Mouse (Mus musculus): ENCODE data around the gene Pgm5. TPM values are rescaled to one million over a fixed set of nuclear protein-coding genes. Genes with fewer than 3 reads are reported as not detected.
A peak's percentile ranks its signal among the peaks of the same experiment; 100 is the strongest.

The Pgm5 gene
- polyA plus RNA-seq, 1 experiment from 2014 or later: 1.5 TPM

GRCm38 (mm10) chr19:24824517-24824916 lies 37.1 kb downstream of the Pgm5 start:
- Histone ChIP-seq H3K4me2 (replicated peaks) (no peak overlapping the region), H3K27me3 (ENCODE audit: control insufficient read depth, insufficient read depth, low read length) (no peaks in the 10 kb centered on the region; the same call in 1 of the 2 replicates), H3K36me3 (replicated peaks; ENCODE audit: control insufficient read depth, insufficient read depth) (no peaks in the 10 kb centered on the region), H3K4me1 (replicated peaks; ENCODE audit: control insufficient read depth, insufficient read depth, low read length) (no peaks in the 10 kb centered on the region), H3K9ac (no peak overlapping the region), H3K9me3 (ENCODE audit: control insufficient read depth, low read length) (no peaks in the 10 kb centered on the region), H3K27ac (no peak overlapping the region), H3K4me3 (replicated peaks; ENCODE audit: low read length) (no peak overlapping the region)
- DNase-seq (ENCODE audit: low spot score): no peak
- no peak for ATAC-seq (ENCODE audit: low FRiP score)
- WGBS: 90% methylated on average over 4 of the region's 4 CpGs

DNA sequence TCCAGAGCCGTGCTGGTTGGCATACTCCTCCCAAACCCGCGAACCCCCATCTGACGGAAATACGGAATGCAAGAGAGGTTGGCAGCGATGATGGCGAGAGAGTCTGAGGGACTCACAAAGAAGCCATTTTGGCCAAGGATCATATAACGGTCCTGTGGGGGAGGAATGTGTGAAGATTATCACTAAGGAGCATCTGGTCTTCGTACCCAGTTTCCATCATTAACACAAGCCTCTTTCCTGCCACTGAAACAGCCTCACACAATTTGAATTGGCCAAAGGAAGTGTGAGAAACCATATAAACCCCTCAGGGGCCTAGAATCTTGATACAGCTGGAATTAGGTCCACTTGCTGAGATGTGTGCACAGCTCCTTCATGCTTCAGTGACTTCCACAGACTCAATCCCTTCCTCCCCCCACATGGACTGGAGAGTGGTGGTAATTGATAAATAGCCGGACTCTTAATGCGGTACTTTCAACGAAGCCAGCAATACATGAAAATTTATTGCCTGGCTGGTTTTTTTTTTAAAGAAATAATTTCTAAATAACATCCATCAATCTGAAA lies 45.9 kb downstream of the Pgm5 start:
- Histone ChIP-seq H3K36me3 (replicated peaks; ENCODE audit: control insufficient read depth, insufficient read depth) (no peaks in the 10 kb centered on the region), H3K4me3 (replicated peaks; ENCODE audit: low read length) (no peak overlapping the region), H3K27ac (no peak overlapping the region), H3K4me1 (replicated peaks; ENCODE audit: control insufficient read depth, insufficient read depth, low read length) (no peaks in the 10 kb centered on the region), H3K9me3 (ENCODE audit: control insufficient read depth, low read length) (no peaks in the 10 kb centered on the region), H3K27me3 (ENCODE audit: control insufficient read depth, insufficient read depth, low read length) (peaks cover 23% of the 10 kb centered on the region), H3K4me2 (replicated peaks) (no peak overlapping the region), H3K9ac (no peak overlapping the region)
- WGBS: 72% methylated on average over 12 of the region's 12 CpGs
- ATAC-seq (ENCODE audit: low FRiP score): no peak
- no peak for DNase-seq (ENCODE audit: low spot score)

- Histone ChIP-seq H3K9me3 (ENCODE audit: control insufficient read depth, low read length) (no peaks in the 10 kb centered on the region), H3K36me3 (replicated peaks; ENCODE audit: control insufficient read depth, insufficient read depth) (no peaks in the 10 kb centered on the region), H3K9ac (no peak overlapping the region), H3K27ac (no peak overlapping the region), H3K4me2 (replicated peaks) (no peak overlapping the region), H3K27me3 (ENCODE audit: control insufficient read depth, insufficient read depth, low read length) (peaks cover 30% of the 10 kb centered on the region), H3K4me3 (replicated peaks; ENCODE audit: low read length) (no peak overlapping the region), H3K4me1 (replicated peaks; ENCODE audit: control insufficient read depth, insufficient read depth, low read length) (no peaks in the 10 kb centered on the region)
- DNase-seq (ENCODE audit: low spot score) (no peak), ATAC-seq (ENCODE audit: low FRiP score) (peak; percentile 79; the same call in 1 of the 2 replicates)
- 23% methylated on average over 8 of the region's 8 CpGs for WGBS
Measured at GRCm38 (mm10) chr19:24812861-24813293, 48.8 kb downstream of the Pgm5 start.

DNA sequence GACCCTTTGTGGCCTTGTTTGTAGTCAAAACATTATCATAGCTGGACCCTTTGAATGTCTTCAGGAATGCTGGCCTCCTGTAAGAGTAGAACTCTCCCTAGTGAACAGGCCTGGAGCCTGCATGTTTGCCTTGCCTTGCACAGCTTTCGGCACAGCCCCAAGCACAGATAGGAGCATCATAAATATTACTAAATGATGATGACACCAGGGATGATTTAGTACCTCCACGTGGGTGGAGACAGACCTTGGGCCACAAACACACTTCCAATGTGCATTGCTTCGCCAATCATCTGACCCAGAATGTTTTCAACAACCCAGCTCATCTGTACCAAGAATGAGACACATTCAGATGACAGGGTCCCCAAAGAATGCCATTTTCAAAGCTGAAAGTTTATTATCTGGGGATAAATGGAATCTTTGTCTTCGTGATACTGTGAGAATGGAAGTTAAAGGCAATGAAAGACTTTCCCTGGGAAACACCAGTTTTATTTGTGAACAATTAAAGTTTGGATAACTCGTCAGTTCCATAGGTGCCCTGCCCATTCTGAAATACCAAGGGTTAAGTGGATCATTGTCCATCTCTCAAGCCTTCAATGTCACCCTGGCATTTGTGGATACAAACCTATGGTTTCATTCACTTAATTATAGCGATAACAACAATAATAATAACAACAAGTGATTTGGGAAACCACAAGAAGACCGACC lies 49.4 kb downstream of the Pgm5 start:
- Histone ChIP-seq H3K9ac (no peak overlapping the region), H3K4me1 (replicated peaks; ENCODE audit: control insufficient read depth, insufficient read depth, low read length) (no peaks in the 10 kb centered on the region), H3K4me3 (replicated peaks; ENCODE audit: low read length) (no peak overlapping the region), H3K36me3 (replicated peaks; ENCODE audit: control insufficient read depth, insufficient read depth) (no peaks in the 10 kb centered on the region), H3K27me3 (ENCODE audit: control insufficient read depth, insufficient read depth, low read length) (peaks cover 36% of the 10 kb centered on the region), H3K27ac (no peak overlapping the region), H3K4me2 (replicated peaks) (no peak overlapping the region), H3K9me3 (ENCODE audit: control insufficient read depth, low read length) (no peaks in the 10 kb centered on the region)
- DNase-seq (ENCODE audit: low spot score) (no peak), ATAC-seq (ENCODE audit: low FRiP score) (no peak)
- 37% methylated on average over 7 of the region's 7 CpGs for WGBS

GRCm38 (mm10) chr19:24811451-24811850 lies 50.2 kb downstream of the Pgm5 start:
- H3K36me3 ChIP-seq (replicated peaks; ENCODE audit: control insufficient read depth, insufficient read depth): no peaks in the 10 kb centered on the region
- H3K9me3 ChIP-seq (ENCODE audit: control insufficient read depth, low read length): no peaks in the 10 kb centered on the region
- no peaks in the 10 kb centered on the region for H3K4me1 ChIP-seq (replicated peaks; ENCODE audit: control insufficient read depth, insufficient read depth, low read length)
- H3K27me3 ChIP-seq (ENCODE audit: control insufficient read depth, insufficient read depth, low read length): peaks cover 40% of the 10 kb centered on the region
- ATAC-seq (ENCODE audit: low FRiP score) (no peak), DNase-seq (ENCODE audit: low spot score) (no peak)
- no peak overlapping the region for H3K4me3 ChIP-seq (replicated peaks; ENCODE audit: low read length)
- 79% methylated on average over 10 of the region's 10 CpGs for whole genome bisulfite sequencing
- no peak overlapping the region for H3K4me2 ChIP-seq (replicated peaks)
- H3K9ac ChIP-seq: no peak overlapping the region
- no peak overlapping the region for H3K27ac ChIP-seq

- Histone ChIP-seq H3K4me2 (replicated peaks) (no peak overlapping the region), H3K36me3 (replicated peaks; ENCODE audit: control insufficient read depth, insufficient read depth) (no peaks in the 10 kb centered on the region), H3K27ac (no peak overlapping the region), H3K27me3 (ENCODE audit: control insufficient read depth, insufficient read depth, low read length) (peaks cover 20% of the 10 kb centered on the region; the same call in 1 of the 2 replicates), H3K9ac (no peak overlapping the region), H3K9me3 (ENCODE audit: control insufficient read depth, low read length) (no peaks in the 10 kb centered on the region), H3K4me1 (replicated peaks; ENCODE audit: control insufficient read depth, insufficient read depth, low read length) (no peaks in the 10 kb centered on the region), H3K4me3 (replicated peaks; ENCODE audit: low read length) (no peak overlapping the region)
- 90% methylated on average over 3 of the region's 3 CpGs for WGBS
- no peak for DNase-seq (ENCODE audit: low spot score)
- no peak for ATAC-seq (ENCODE audit: low FRiP score)
Measured at GRCm38 (mm10) chr19:24806013-24806412, 55.6 kb downstream of the Pgm5 start.

GRCm38 (mm10) chr19:24797606-24798005 lies 64.0 kb downstream of the Pgm5 start:
- H3K36me3 ChIP-seq (replicated peaks; ENCODE audit: control insufficient read depth, insufficient read depth): no peaks in the 10 kb centered on the region
- no peaks in the 10 kb centered on the region for H3K27me3 ChIP-seq (ENCODE audit: control insufficient read depth, insufficient read depth, low read length)
- WGBS: 71% methylated on average over 9 of the region's 9 CpGs
- no peak overlapping the region for H3K4me2 ChIP-seq (replicated peaks)
- ATAC-seq (ENCODE audit: low FRiP score) (no peak), DNase-seq (ENCODE audit: low spot score) (no peak)
- no peaks in the 10 kb centered on the region for H3K4me1 ChIP-seq (replicated peaks; ENCODE audit: control insufficient read depth, insufficient read depth, low read length)
- H3K9me3 ChIP-seq (ENCODE audit: control insufficient read depth, low read length): no peaks in the 10 kb centered on the region
- no peak overlapping the region for H3K27ac ChIP-seq
- no peak overlapping the region for H3K4me3 ChIP-seq (replicated peaks; ENCODE audit: low read length)
- H3K9ac ChIP-seq: no peak overlapping the region

DNA sequence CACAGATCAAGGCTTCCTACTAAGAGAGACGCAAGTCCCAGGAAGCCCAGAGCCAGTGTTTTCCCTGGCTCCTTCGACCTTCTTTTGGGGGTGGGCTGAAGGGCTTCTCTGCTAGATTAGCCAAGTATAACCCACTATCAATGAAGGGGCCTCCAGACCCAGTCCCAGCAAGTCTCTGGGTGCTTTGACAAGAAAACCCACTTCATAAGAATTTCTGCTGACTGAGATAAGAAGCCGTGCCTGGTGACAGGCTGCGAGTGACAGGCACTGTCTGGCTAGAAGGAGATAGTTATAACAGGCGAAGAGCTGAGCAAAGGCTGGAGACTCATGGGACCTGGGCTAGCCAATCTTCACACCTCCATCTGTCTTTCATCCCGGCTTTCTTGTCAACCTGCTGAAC lies 67.3 kb downstream of the Pgm5 start:
- no peak overlapping the region for H3K9ac ChIP-seq
- H3K4me2 ChIP-seq (replicated peaks): no peak overlapping the region
- H3K4me1 ChIP-seq (replicated peaks; ENCODE audit: control insufficient read depth, insufficient read depth, low read length): no peaks in the 10 kb centered on the region
- no peaks in the 10 kb centered on the region for H3K27me3 ChIP-seq (ENCODE audit: control insufficient read depth, insufficient read depth, low read length)
- H3K27ac ChIP-seq: no peak overlapping the region
- H3K4me3 ChIP-seq (replicated peaks; ENCODE audit: low read length): no peak overlapping the region
- DNase-seq (ENCODE audit: low spot score) (no peak), ATAC-seq (ENCODE audit: low FRiP score) (no peak)
- no peaks in the 10 kb centered on the region for H3K9me3 ChIP-seq (ENCODE audit: control insufficient read depth, low read length)
- WGBS: 72% methylated on average over 6 of the region's 6 CpGs
- H3K36me3 ChIP-seq (replicated peaks; ENCODE audit: control insufficient read depth, insufficient read depth): no peaks in the 10 kb centered on the region

DNA sequence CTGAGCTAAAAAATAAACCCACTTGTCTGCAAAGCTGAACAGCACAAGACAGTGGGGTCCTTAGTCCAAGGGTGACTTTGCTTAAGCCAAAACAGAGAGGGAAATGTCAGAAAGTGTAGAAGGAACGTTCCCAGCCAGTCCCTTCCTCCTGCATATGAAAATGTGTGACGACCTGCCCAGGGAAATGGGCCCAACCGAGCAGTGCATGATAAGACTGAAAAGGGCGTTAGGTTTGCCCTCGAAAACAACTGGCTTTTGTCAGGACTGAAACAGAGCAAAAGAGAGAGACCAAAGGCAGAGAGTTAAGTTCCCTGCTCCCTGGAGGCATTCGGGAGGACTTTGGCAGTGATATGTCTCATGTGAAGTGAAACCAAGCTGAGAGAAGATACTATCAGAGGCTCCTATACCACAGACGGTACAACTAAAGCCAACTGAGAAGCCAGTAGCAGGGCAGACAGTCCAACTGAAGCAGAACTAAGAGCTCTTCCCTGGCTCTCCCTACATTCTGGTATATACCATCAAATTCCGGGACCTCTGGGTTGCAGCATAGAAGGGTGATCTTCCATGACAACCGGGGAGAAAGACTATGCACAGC lies 68.0 kb downstream of the Pgm5 start:
- 79% methylated on average over 9 of the region's 9 CpGs for WGBS
- Histone ChIP-seq H3K4me3 (replicated peaks; ENCODE audit: low read length) (no peak overlapping the region), H3K9me3 (ENCODE audit: control insufficient read depth, low read length) (no peaks in the 10 kb centered on the region), H3K4me2 (replicated peaks) (no peak overlapping the region), H3K4me1 (replicated peaks; ENCODE audit: control insufficient read depth, insufficient read depth, low read length) (no peaks in the 10 kb centered on the region), H3K36me3 (replicated peaks; ENCODE audit: control insufficient read depth, insufficient read depth) (no peaks in the 10 kb centered on the region), H3K9ac (no peak overlapping the region), H3K27ac (no peak overlapping the region), H3K27me3 (ENCODE audit: control insufficient read depth, insufficient read depth, low read length) (no peaks in the 10 kb centered on the region)
- DNase-seq (ENCODE audit: low spot score) (no peak), ATAC-seq (ENCODE audit: low FRiP score) (no peak)

All from hindbrain, embryonic 14.5 days (tissue).